Mouse (Mus musculus): Measurements from ENCODE around the gene Msantd2. TPM values are rescaled to one million over a fixed set of nuclear protein-coding genes. Genes with fewer than 3 reads are reported as not detected.

Gene Msantd2
- total RNA-seq, 2 experiments from 2014 or later: 3.2 to 5.5 TPM

- DNase-seq (ENCODE audit: low spot score): no peak
These were observed 51.8 kb downstream of the Msantd2 start for GRCm38 (mm10) chr9:37540701-37541575.

DNA sequence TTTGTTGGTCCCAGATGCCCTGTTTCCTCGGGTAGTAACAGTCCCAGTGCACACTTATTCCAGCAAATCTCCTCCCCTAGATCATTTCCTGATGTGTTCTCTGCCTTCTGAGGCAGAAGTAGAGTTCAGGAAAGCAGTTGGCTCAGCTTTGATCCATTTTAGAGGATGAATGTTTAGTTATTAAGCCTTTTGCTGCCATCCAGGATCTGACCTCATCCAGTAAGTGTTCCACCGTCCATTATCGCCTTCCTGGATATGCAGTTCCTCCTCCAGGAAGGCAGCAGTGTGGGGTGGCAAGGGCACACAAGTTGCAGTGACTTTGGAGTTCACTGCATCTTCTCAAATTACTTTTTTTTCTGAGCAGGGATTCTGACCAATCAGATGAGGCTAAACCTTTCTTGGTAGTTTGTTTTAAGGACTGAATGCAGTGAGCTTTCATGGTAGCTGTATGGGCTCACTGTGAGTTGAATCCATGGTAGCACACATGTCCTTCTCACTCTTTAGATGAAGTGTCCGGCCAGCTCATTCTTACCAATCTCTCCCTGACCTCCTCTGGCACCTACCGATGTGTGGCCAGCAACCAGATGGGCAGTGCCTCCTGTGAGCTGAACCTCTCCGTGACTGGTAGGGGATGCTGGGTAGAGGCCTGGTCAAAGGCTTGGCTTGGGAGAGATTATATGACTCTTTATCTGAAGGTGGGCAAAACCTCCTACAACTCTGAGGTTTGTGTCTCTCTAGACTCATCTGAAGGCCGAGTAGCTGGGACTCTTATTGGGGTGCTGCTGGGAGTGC, 52.9 kb downstream of the Msantd2 start:
- no peak for DNase-seq (ENCODE audit: low spot score)

DNA sequence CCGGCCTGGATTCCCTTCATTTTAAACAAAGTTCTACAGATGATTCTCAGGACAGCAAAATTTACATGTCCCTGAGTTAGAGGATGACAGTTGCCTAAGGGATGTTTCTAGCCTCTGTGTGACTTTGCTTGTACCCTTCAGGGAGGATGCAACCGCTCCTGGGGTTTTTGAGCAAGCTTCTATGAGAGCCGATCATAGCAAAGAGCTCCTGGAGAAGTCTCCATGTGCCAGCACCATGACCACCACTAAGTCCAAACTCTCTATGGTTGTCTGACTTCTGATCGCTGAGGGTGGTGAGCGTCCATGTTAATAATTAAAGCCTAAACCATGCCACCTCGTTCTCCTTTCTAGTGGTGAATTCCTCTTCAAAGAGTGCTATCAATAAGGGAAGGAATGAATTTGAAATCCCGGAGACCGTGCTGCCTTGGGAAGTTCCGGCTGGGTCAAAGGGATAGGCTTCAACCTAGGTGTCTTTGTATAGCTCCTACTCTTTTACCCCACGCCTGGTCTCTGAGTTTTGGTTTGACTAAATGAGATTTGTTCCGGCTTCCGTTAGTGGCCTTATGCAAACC, 54.8 kb downstream of the Msantd2 start:
- no peak for DNase-seq (ENCODE audit: low spot score)

GRCm38 (mm10) chr9:37544447-37545165, 55.5 kb downstream of the Msantd2 start:
- peak; percentile 26 for DNase-seq (ENCODE audit: low spot score)

DNA sequence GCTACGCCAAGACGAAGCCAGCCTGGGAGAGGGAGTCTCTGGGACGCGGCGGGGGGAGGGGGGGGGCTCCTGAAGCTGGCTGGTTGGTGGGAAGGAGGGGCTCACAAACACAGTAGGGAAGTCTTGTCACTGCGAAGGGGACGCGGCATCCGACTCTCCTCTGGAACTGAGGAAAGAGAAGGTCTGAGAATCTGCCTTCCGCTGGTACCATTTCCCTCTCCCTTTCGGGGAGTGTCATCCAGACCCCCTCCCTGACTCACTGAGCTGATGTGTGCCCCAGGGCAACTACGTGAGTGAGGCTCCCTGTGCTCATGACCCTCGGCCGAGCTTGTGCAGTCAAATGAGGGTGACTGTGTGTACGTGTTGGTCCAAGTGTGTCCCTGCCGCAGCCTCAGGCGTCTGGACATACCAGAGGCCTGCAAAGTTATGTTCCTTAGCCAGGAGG, 56.1 kb downstream of the Msantd2 start:
- DNase-seq (ENCODE audit: low spot score): no peak

GRCm38 (mm10) chr9:37545847-37546452, 56.8 kb downstream of the Msantd2 start:
- DNase-seq (ENCODE audit: low spot score): no peak

GRCm38 (mm10) chr9:37546889-37547288, 57.8 kb downstream of the Msantd2 start:
- DNase-seq (ENCODE audit: low spot score): no peak

DNA sequence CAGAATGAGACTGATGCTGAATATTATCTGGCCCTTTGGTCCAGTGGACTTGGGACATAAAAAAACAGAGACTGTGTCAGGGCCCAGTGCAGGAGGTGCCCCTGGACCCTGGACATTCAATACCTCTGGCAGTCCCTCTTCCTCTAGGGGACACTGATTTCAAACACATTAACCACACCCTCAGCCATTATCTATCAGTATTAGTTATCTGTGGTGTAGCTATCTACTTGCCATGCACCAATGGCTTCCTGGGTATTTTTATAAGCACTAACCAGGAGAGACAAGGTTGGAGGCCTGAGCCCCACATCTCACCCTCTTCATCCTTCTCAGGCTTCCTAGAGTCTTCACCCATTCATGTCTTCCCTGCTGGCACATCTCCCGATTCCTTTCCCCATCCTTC, 61.3 kb downstream of the Msantd2 start:
- DNase-seq (ENCODE audit: low spot score): no peak

DNA sequence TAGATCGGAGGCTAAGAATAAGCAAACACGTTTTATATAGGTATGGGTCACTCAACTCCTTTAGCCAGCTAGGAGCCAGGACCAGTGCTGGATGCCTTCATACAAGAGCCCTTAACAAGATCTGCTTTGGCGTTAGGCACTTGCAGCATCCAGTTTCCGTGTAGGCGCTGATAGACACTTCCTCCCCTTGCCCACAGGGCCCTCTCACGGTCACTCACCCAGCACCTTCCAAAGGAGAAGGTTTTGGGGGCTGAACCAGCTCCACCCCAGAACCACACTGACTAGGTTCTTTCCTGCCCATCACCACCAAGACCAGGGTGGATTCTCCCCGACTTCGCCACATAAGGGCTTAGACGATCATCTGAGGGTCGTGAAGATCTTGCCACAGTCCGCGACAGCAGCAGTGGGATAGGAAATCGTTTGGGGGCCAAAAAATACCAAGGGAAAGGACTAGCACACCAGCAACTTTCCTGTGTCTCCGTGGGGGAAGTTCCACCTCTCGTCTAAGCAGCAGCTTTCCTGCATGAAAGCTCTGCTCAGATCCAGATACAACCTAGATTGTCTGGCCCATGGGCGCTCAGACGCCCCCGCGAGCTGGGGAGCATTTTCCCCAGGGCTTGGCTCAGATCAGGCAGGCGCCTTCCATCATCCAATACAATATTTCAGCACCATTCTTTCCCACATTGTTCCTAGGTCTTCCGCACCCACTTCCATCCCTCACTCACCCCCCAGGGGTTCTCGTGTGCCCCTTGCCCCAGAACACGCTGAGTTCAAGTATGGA, 62.8 kb downstream of the Msantd2 start:
- no peak for DNase-seq (ENCODE audit: low spot score)

GRCm38 (mm10) chr9:37552536-37553293, 63.6 kb downstream of the Msantd2 start, which contains the start of gene Nrgn:
TSS of gene Nrgn (minus strand) at chr9:37552904.
- peak; percentile 68 for DNase-seq (ENCODE audit: low spot score)

DNA sequence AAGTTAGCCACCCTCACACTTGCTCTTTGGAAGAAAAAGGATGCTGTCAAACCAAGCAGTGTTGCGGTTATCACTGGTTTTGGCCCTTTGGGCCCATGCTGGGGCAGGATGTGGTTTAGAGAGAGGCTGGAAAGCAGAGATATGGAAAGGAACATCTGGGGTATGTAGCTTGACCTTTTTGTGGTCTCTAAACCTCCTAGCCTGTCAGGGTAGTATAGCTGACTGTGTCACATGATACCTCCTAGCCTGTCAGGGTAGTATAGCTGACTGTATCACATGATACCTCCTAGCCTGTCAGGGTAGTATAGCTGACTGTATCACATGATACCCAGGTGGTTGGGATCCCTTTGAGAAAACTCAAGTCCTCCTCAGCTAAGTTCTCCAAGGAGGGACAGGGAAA, 65.2 kb downstream of the Msantd2 start:
- no peak for DNase-seq (ENCODE audit: low spot score)

GRCm38 (mm10) chr9:37554838-37555748, 66.0 kb downstream of the Msantd2 start, which contains the start of gene Siae:
TSS of gene Siae (plus strand) at chr9:37555698.
- no peak for DNase-seq (ENCODE audit: low spot score)

GRCm38 (mm10) chr9:37556366-37556765, 67.2 kb downstream of the Msantd2 start:
- DNase-seq (ENCODE audit: low spot score): no peak

DNA sequence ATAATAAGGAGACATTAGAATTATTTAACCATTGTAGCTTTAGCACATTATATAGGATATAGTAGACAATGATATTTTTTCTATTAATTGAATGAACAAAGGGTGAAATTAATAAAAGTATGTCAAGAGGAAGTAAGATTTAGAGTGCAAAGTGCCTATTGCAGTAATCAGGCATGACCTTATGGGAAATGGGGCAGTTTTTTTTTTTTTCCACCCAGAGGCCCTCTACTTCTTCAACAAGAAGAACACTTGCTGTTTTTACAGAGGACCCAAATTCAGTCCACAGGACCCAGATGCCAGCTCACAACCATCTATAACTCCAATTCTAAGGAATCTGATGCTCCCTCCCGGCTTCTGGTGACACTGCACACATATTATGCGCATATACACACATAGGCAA, 71.5 kb downstream of the Msantd2 start:
- DNase-seq (ENCODE audit: low spot score): no peak

DNA sequence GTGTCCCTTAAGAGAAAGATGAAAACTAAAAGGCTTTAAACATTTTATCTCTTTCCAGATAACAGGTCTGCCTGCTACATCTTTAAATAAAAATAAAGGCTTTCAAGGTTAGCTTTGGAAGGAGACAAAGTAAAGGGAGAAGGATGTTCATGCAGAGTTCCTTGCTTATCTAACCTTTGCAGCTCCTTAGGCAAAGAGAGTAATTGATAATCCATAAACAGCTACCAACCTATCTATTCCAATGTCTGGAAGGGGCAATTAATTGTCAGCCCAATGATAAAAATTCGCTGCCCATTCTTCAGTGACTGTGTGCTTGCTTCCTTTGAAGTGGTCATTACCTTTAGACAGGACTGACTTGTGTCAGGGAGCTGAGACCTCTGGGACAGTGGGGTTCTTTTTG, 74.7 kb downstream of the Msantd2 start:
- no peak for DNase-seq (ENCODE audit: low spot score)

DNA sequence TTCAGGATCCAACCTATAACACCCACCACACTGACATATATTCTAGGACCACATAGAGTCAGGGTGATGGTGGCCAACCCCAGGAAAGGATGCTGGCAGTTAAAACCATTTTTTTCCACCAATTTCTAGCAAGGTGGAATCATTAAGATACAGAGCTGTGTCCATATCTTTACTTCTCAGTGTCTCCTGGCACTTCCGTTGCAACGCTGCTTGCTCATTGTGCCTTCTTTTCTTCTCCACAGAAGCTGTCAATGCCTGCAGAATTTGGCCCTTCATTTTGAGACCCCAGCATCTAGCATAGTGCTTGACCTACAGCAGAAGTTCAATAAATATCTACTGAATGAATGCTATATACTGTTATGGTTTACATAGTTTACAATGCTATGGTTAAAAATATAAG, 77.9 kb downstream of the Msantd2 start:
- no peak for DNase-seq (ENCODE audit: low spot score)

DNA sequence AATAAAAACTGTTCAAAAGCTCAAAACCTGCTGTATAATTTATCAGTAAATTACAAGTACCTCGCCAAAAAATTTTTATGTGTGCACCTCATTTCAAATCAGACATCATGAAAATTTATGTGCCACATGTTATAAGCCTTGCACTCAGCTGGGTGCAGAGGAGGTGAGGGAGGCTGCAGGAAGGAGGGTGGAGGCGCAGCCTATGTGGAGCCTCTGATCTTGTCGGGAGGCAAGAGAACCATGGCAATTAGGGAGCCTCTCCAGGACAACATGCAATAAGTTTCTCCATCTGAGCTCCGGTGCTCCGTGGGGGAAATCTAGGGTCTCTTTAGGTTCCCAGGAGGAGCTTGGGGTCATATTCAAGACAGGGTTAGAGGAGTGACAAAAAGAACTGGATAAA, 78.3 kb downstream of the Msantd2 start:
- no peak for DNase-seq (ENCODE audit: low spot score)

DNA sequence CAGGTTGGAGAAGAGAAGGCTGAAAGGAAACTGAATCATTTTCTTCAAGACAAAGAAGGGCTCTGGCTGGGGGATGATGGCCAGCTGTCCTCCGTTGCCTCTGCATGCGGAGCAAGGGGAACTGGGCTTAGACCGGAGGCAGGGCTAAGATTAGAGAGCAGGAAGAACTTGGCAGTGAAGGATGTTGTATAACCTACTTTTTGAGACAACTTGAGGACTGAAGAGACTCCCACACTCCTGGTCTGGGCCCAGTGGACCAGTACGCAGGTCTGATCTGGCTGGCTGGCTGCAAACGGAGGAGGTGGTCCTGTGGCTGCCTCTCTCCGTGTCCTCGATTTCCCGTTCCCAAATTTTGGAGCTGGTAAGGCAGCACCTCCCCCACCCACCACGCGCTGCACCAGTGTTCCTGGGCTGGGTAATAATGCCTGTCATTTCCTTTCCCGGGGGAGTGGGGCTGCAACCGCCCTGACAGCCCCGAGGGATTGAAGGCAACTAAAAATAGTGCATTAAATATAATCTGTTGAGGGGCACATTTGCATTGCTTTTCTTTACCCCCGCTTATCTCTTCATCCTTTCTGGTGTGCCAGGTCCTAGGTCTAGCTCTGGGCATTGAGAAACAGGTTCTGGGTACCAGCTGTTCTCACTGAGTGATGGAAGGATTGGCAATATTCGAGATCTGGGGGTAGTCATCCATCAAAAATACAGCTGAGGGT, 78.9 kb downstream of the Msantd2 start:
- no peak for DNase-seq (ENCODE audit: low spot score)

Measured in gastrocnemius, adult 18-20 months (tissue).